ENCODE assay signal across 21 mouse cellular contexts in the genomic region with DNA sequence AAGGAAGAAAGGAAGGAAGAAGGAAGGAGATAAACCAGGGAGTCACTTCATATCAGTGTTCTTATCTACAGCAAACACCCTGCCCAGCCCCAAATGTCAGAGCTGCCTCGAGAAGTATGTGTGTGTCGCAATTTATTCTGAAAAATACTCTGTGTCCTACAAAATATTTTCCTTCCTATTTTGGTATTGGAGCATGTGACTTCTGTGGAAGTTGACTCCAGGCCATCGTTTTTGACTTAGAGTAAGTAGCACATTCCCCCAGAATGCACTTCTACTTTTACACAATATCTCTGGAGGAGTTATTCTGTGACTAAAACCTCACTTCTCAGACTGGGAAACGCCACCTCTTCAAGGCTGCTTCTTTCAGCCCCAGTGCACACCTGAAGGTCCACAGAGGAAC.
DNase-seq lines count a peak whose midpoint lies in the region; ATAC-seq and TF ChIP-seq lines count a peak whose summit lies in the region.
"Had no signal": no experiment of that assay in that cellular context is flagged by ENCODE, and none has a peak within 500 bp of the region (broad histone marks: within the 10 kb centered on the region; RNA-seq: fewer than 3 reads in every experiment).

No protein-coding gene starts in this region.

- no peaks in the 10 kb centered on the region for H3K9me3 ChIP-seq in liver, postnatal 0 days (ENCODE audit: low read length)
- H3K9me3 ChIP-seq in liver, embryonic 11.5 days (ENCODE audit: control insufficient read depth, low read length): no peaks in the 10 kb centered on the region
- no peaks in the 10 kb centered on the region for H3K9me3 ChIP-seq in hindbrain, embryonic 14.5 days (ENCODE audit: control insufficient read depth, low read length)
- H3K9me3 ChIP-seq: forebrain, embryonic 13.5 days; hindbrain, embryonic 13.5 days; stomach, embryonic 15.5 days had no signal

- H3K27me3 ChIP-seq in liver, postnatal 0 days (ENCODE audit: insufficient read depth, low read length): no peaks in the 10 kb centered on the region
- no peaks in the 10 kb centered on the region for H3K27me3 ChIP-seq in liver, embryonic 11.5 days (replicated peaks; ENCODE audit: control insufficient read depth, insufficient read depth, low read length)
- H3K27me3 ChIP-seq in hindbrain, embryonic 14.5 days (ENCODE audit: control insufficient read depth, insufficient read depth, low read length): no peaks in the 10 kb centered on the region
- H3K27me3 ChIP-seq: forebrain, embryonic 13.5 days; hindbrain, embryonic 13.5 days; stomach, embryonic 15.5 days had no signal

- H3K36me3 ChIP-seq in liver, postnatal 0 days (replicated peaks; ENCODE audit: insufficient read depth, low read length): no peaks in the 10 kb centered on the region
- H3K36me3 ChIP-seq in liver, embryonic 11.5 days (ENCODE audit: control insufficient read depth, insufficient read depth, low read length): no peaks in the 10 kb centered on the region
- H3K36me3 ChIP-seq in macrophage (ENCODE audit: inconsistent target): no peaks in the 10 kb centered on the region
- H3K36me3 ChIP-seq in hindbrain, embryonic 14.5 days (replicated peaks; ENCODE audit: control insufficient read depth, insufficient read depth): no peaks in the 10 kb centered on the region
- H3K36me3 ChIP-seq: hindbrain, embryonic 13.5 days; stomach, embryonic 15.5 days had no signal

- 23% methylated on average over 4 of the region's 4 CpGs for WGBS in liver, postnatal 0 days (ENCODE audit: insufficient replicate concordance)
- WGBS in liver, embryonic 11.5 days: 50% methylated on average over 4 of the region's 4 CpGs
- WGBS in macrophage (ENCODE audit: missing documents): 8% methylated on average over 3 of the region's 4 CpGs
- 83% methylated on average over 4 of the region's 4 CpGs for WGBS in hindbrain, embryonic 14.5 days

- ATAC-seq in liver, postnatal 0 days: peak; percentile 25; the same call in 1 of the 2 replicates
- ATAC-seq in liver, embryonic 11.5 days (replicated peaks; ENCODE audit: low FRiP score): no peak
- no peak for ATAC-seq in CD4-positive, CD25-positive, alpha-beta regulatory T cell, adult 4 months
- ATAC-seq in hindbrain, embryonic 14.5 days (ENCODE audit: low FRiP score): no peak
- ATAC-seq: forebrain, embryonic 13.5 days; intestine, embryonic 16.5 days had no signal

- H3K9ac ChIP-seq in liver, postnatal 0 days (replicated peaks): no peak overlapping the region
- no peak overlapping the region for H3K9ac ChIP-seq in liver, embryonic 11.5 days (ENCODE audit: low read depth, low read length)
- no peak overlapping the region for H3K9ac ChIP-seq in hindbrain, embryonic 14.5 days
- H3K9ac ChIP-seq: forebrain, embryonic 13.5 days; hindbrain, embryonic 13.5 days; liver, embryonic 14.5 days; stomach, embryonic 15.5 days had no signal

- no peak overlapping the region for H3K27ac ChIP-seq in liver, postnatal 0 days (ENCODE audit: low read depth)
- H3K27ac ChIP-seq in liver, embryonic 11.5 days (ENCODE audit: low read depth, low read length): no peak overlapping the region
- peak overlapping the region; percentile 98 for H3K27ac ChIP-seq in brown adipose tissue, adult 24 weeks (replicated peaks; ENCODE audit: low read depth, low read length)
- H3K27ac ChIP-seq in macrophage: peak overlapping the region; percentile 70
- no peak overlapping the region for H3K27ac ChIP-seq in hindbrain, embryonic 14.5 days
- H3K27ac ChIP-seq: forebrain, embryonic 13.5 days; hindbrain, embryonic 13.5 days; liver, embryonic 14.5 days; stomach, embryonic 15.5 days had no signal

- H3K4me1 ChIP-seq in liver, postnatal 0 days (ENCODE audit: insufficient read depth): peaks cover 5% of the 10 kb centered on the region; the same call in 1 of the 2 replicates
- H3K4me1 ChIP-seq in liver, embryonic 11.5 days (replicated peaks; ENCODE audit: control insufficient read depth, insufficient read depth, low read length): peaks cover 4% of the 10 kb centered on the region
- peaks cover 10% of the 10 kb centered on the region for H3K4me1 ChIP-seq in brown adipose tissue, adult 24 weeks (ENCODE audit: control insufficient read depth, insufficient read depth, insufficient read length, low read length)
- H3K4me1 ChIP-seq in hindbrain, embryonic 14.5 days (replicated peaks; ENCODE audit: control insufficient read depth, insufficient read depth, low read length): peaks cover 5% of the 10 kb centered on the region; the same call in 1 of the 2 replicates

- no peak for TF ChIP-seq CTCF in liver, postnatal 0 days (IDR thresholded peaks at IDR 0.05; ENCODE audit: low read depth)

- intact Hi-C loops in heart, postnatal 25 days (cut with DNase I): loop anchor here (10.0 kb wide), 1 partner anchor 126 kb away; no protein-coding TSS in a partner anchor

- no peak overlapping the region for H3K4me3 ChIP-seq in liver, postnatal 0 days (ENCODE audit: low read depth, low read length)
- H3K4me3 ChIP-seq in liver, embryonic 11.5 days (ENCODE audit: low read depth, low read length): no peak overlapping the region
- no peak overlapping the region for H3K4me3 ChIP-seq in brown adipose tissue, adult 24 weeks (ENCODE audit: insufficient read depth, low read depth, low read length)
- no peak overlapping the region for H3K4me3 ChIP-seq in macrophage (ENCODE audit: inconsistent target)
- no peak overlapping the region for H3K4me3 ChIP-seq in hindbrain, embryonic 14.5 days (replicated peaks; ENCODE audit: low read length)
- H3K4me3 ChIP-seq: forebrain, embryonic 13.5 days; hindbrain, embryonic 13.5 days; myocyte; stomach, embryonic 15.5 days had no signal

- no peak overlapping the region for H3K4me2 ChIP-seq in liver, postnatal 0 days (ENCODE audit: low read depth, low read length)
- H3K4me2 ChIP-seq in liver, embryonic 11.5 days: no peak overlapping the region
- no peak overlapping the region for H3K4me2 ChIP-seq in hindbrain, embryonic 14.5 days (replicated peaks)
- H3K4me2 ChIP-seq: forebrain, embryonic 13.5 days; hindbrain, embryonic 13.5 days; midbrain, embryonic 11.5 days; stomach, embryonic 15.5 days had no signal

- peak; percentile 97 for DNase-seq in heart, adult 11 months
- no peak for DNase-seq in heart, postnatal 25 days (ENCODE audit: low spot score)
- no peak for DNase-seq in liver, postnatal 0 days
- DNase-seq in liver, embryonic 11.5 days (ENCODE audit: low spot score): no peak
- DNase-seq in hindbrain, embryonic 14.5 days (ENCODE audit: low spot score): no peak
- DNase-seq: cerebellum, adult 2 months; layer of hippocampus, postnatal 36 days; left cerebral cortex, postnatal 4 days; retina, postnatal 1 day; spleen, adult 18-20 months; thymus, postnatal 14 days had no signal

- no peak for TF ChIP-seq EP300 in liver, postnatal 0 days (IDR thresholded peaks at IDR 0.05; ENCODE audit: low read depth)

- no peaks in the 10 kb centered on the region for H3K79me2 ChIP-seq in macrophage (ENCODE audit: inconsistent target)

Comparison
In these comparisons a context has a peak if more than half of its experiments do, and no peak if none do; other contexts are left out.
1. H3K27ac ChIP-seq: peak in brown adipose tissue, adult 24 weeks (single experiment) and macrophage (single experiment); none in liver, postnatal 0 days (single experiment), liver, embryonic 11.5 days (single experiment) and hindbrain, embryonic 14.5 days (single experiment).